Mouse (Mus musculus): ENCODE measurements around the gene Tmem176a. TPM values are rescaled to one million over a fixed set of nuclear protein-coding genes. Genes with fewer than 3 reads are reported as not detected.
"Not testable (repeated sequence)": the region's sequence is repeated elsewhere in the genome, so short reads cannot be mapped to it uniquely, and the experiment has no call there.

Tmem176a gene
- polyA plus RNA-seq, 1 experiment from 2014 or later, result 129 TPM

- peak; percentile 29 for DNase-seq (ENCODE audit: low spot score)
These were observed 1.6 kb downstream of the Tmem176a start for GRCm38 (mm10) chr6:48842111-48842842.

GRCm38 (mm10) chr6:48845086-48845485, 4.4 kb downstream of the Tmem176a start:
- no peak for DNase-seq (ENCODE audit: low spot score)

- DNase-seq (ENCODE audit: low spot score), result no peak
These were observed 11.2 kb downstream of the Tmem176a start for GRCm38 (mm10) chr6:48851820-48852491.

- no peak for DNase-seq (ENCODE audit: low spot score)
These were observed 13.4 kb downstream of the Tmem176a start for GRCm38 (mm10) chr6:48854155-48854554.

GRCm38 (mm10) chr6:48857613-48858302, 17.0 kb downstream of the Tmem176a start:
- DNase-seq (ENCODE audit: low spot score), result peak; percentile 20

GRCm38 (mm10) chr6:48860130-48860815, 19.6 kb downstream of the Tmem176a start:
- peak; percentile 81 for DNase-seq (ENCODE audit: low spot score)

- no peak for DNase-seq (ENCODE audit: low spot score)
These were observed 20.1 kb downstream of the Tmem176a start for GRCm38 (mm10) chr6:48860851-48861250.

GRCm38 (mm10) chr6:48861616-48862280, 21.0 kb downstream of the Tmem176a start:
- no peak for DNase-seq (ENCODE audit: low spot score)

GRCm38 (mm10) chr6:48862816-48863215, 22.1 kb downstream of the Tmem176a start:
- no peak for DNase-seq (ENCODE audit: low spot score)

GRCm38 (mm10) chr6:48863488-48863887, 22.8 kb downstream of the Tmem176a start:
- no peak for DNase-seq (ENCODE audit: low spot score)

GRCm38 (mm10) chr6:48864181-48864580, 23.5 kb downstream of the Tmem176a start:
- no peak for DNase-seq (ENCODE audit: low spot score)

GRCm38 (mm10) chr6:48864723-48865122, 24.0 kb downstream of the Tmem176a start:
- no peak for DNase-seq (ENCODE audit: low spot score)

GRCm38 (mm10) chr6:48865152-48865745, 24.5 kb downstream of the Tmem176a start:
- DNase-seq (ENCODE audit: low spot score), result no peak

GRCm38 (mm10) chr6:48866355-48866950, 25.7 kb downstream of the Tmem176a start:
- not testable (repeated sequence) for DNase-seq (ENCODE audit: low spot score)

GRCm38 (mm10) chr6:48867158-48867557, 26.4 kb downstream of the Tmem176a start:
- DNase-seq (ENCODE audit: low spot score), result no peak

GRCm38 (mm10) chr6:48869774-48870173, 29.1 kb downstream of the Tmem176a start:
- no peak for DNase-seq (ENCODE audit: low spot score)

- no peak for DNase-seq (ENCODE audit: low spot score)
These were observed 31.9 kb downstream of the Tmem176a start, which contains the start of gene Aoc1 for GRCm38 (mm10) chr6:48872596-48872995. TSS of gene Aoc1 (plus strand) at chr6:48872896.

- no peak for DNase-seq (ENCODE audit: low spot score)
These were observed 33.9 kb downstream of the Tmem176a start for GRCm38 (mm10) chr6:48874576-48874975.

GRCm38 (mm10) chr6:48875515-48875914, 34.8 kb downstream of the Tmem176a start:
- DNase-seq (ENCODE audit: low spot score), result no peak

GRCm38 (mm10) chr6:48876510-48877135, 35.9 kb downstream of the Tmem176a start:
- DNase-seq (ENCODE audit: low spot score), result no peak

Data from thymus, postnatal 0 days (tissue).